Mouse (Mus musculus): ENCODE results near the gene Cenpv.

DNA sequence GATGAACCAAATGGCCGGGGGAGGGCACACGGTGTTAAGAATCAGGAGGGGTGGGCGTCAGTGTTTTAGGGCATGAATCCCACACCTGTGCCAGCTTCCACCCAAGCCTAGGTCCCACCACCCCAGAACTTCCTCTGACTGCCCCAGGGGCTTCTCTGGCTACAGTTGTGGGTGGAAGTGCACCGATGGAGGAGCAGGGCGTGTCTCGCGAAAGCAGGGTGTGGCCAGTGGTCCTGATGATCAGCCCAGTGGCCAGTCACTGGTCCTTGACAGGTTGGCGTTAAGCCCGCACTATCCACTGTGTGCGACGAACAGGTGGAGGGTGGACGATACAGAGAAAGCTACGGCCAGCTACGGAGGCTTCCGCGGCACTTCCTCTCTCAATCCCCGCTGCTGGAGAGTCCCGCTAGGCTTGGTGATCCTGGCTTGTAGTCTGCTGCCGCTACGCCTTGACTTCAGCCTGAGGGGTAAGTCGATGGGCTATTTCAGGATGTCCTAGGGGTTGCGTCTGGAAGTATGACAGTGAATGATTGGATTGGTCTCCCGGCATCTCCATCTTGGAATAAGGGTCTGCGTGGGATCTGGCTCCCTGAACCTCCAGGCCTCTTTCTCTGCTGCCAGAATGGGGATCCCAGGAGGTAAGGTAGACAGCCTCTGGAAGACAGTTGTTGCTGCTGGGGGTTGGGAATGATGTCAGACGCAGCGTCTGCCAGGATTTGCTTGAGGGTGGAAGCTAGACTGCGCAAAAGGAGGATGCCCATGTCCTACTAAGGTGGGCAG is 36.8 kb upstream of the Cenpv start:
- TF ChIP-seq BHLHE40 (IDR thresholded peaks at IDR 0.05; ENCODE audit: borderline replicate concordance, low read depth, low read length) (no peak; the same call in 1 of the 2 replicates), ZC3H11A (IDR thresholded peaks at IDR 0.05; ENCODE audit: low read depth, low read length) (no peak), CTCF (IDR thresholded peaks at IDR 0.05 in 2 of 3, conservative IDR thresholded peaks at IDR 0.05 in 1 of 3; ENCODE audit: control insufficient read depth in 1 of 3, insufficient read depth in 1 of 3, low read depth in 2 of 3, low read length in 3 of 3, poor library complexity in 1 of 3, severe bottlenecking in 1 of 3) (no peak), SIN3A (IDR thresholded peaks at IDR 0.05; ENCODE audit: low read length) (no peak), GABPA (IDR thresholded peaks at IDR 0.05; ENCODE audit: low read depth, low read length) (no peak), EP300 (IDR thresholded peaks at IDR 0.05; ENCODE audit: low read depth in 1 of 2, low read length in 2 of 2) (no peak; a peak in 1 of 4 replicates)

Data from MEL (cell line).